Mouse (Mus musculus) right cerebral cortex, postnatal 36 days (tissue): ENCODE measurements at regions not wholly inside any gene's neighbourhood (a gene's known extent, or its start where the extent isn't known, plus 50 kb on each side); places are given as distances from the start of the nearest gene placed in this dataset.

Experiments used
- DNase-seq, 2 experiments: peaks; one replicate each; pipeline ENCODE4 v3.0.0; 2022; ENCODE audit warnings: low spot score in 2 of 2, mixed read lengths in 1 of 2

DNA sequence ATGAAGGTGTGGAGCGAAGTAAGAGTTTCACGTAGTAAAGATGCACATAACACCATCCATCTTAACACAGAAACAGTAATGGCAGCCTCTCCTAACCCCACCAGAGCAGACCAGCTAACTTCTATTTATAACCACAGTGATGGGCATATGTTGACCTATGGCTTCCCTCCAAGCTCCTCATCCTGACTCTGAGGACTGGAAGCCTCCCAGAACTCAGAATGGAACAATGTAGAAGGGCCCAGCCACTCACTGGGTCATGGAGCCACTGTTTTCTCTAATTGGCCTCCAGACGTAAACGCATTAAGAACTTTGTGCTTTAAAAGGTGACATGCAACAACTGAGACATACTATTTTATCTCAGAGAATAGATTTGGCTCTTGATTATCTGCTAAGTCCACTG is 77.0 kb downstream of the Irs2 start:
- no peak for DNase-seq

DNA sequence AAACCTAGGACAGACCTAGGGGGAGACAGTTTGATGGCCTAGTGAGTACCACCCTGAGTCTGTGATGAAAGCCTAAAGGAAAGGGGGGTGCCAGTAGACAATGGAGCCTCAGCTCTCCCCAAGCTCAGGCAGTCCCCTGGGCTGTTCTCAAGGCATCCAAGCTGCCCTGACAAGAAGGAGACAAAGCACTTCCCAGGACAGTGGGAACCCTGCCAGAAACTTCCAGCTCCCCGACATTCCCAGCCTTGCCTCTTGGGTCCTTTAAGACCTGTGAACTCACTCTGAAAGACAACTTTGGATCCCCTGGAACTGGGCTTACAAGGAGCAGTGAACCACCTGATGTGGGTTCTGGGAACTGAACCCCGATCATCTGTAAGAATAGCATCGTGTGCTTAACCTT is 79.4 kb downstream of the Irs2 start:
- DNase-seq: no peak

DNA sequence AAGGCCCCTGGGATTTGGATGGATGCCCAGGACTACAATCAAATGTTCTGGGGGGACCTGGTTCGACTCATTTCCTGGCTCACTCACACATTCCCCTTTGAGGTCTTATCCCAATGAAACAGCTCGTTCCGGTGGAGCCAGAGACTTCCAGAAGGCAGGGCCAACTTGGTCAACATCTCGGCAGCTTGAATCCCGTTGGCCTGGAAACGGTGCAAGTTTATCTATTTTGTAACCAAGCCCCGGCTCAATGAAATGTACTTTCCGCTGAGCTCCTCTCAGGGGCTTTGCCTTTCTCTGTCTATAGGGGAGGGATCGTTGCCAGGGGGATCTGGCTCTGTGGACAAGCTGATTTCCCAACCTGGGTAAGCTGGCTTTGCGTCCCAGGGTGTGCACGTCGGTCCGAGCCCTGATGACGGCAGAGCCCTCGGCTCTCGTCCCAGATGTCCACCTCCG is 79.9 kb downstream of the Irs2 start:
- DNase-seq: peak in 1 of 2 experiments; percentile 25

DNA sequence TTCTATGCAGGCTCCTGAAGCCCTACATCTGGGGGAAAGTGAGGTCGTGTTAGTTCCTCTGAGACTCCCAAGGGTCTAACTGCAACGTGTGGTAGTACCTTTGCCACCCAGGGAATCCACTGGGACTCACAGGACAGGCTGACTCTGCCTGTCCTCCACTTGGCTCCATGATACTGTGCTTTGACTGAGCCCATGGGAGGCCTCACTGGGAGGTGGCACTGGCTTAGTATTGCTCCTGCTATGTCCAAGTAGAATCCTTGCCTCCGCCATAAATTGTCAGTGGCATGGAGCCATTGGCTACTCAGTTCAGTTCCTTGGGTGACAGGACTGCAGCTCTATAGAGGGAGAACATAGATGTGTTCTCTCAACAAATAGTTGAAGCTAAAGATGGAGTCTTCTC is 81.1 kb downstream of the Irs2 start:
- no peak for DNase-seq

DNA sequence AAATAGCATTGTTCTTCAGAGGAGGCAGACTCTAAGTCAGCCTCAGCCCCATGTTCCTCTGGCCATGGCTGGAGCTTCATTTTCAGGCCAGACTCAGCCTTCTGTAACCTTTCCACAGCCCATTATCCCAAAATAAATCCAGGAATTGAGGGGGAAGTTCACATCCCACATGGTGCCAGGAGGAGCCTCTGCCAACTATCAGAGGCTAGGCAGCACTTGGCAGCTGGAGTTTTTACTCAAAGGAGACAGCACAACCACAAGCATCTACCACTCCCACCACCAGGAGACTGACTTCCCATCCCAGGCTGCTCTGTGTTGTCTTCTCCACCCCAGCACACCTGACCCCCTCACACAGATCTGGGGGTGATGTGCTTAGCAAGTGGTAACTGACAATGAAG is 81.7 kb downstream of the Irs2 start:
- peak in 1 of 2 experiments; percentile 17 for DNase-seq

DNA sequence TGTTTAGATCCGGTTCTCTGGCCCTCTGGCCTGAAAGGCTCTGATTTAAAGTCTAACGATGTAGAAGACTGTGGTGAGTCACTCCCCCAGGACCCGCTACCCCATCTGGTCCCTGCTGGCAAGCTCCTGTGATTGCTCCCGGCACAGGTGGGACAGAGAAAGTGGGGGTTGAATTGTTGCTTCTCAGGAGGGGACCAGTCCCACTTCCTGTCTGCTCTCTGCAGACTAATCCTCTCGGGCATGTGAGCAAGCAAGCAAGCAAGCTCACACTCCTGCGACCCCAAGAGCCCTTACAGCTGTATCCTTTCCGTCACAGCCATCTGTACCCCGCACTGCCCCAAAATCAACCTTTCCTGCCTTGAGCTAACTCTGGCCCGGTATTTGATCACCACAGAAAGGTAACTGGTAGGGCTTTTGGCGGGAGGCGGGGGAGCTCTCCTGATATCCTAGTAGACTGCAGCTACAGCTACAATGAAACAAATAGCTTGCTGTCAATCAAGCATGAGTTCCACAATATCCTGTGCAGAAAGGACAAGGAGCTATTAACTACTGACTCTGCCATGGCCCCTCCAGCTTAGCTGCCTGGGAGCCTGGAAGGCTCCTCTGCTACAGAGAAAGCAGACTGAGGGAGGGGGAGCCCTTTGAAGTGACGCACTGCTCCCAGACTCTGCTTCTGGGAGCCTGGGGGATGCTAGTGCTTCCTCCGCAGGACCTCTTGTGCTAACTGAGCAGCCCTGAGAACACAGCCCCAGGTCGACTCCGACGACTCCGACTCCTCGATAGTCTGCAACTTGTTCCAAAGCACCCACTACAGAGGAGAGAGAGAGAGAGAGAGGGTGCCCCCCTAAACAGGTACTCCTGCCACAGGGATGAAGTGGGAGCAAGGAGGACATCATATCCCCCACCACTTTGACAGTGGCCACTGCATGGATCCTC is 82.4 kb downstream of the Irs2 start:
- DNase-seq: no peak

DNA sequence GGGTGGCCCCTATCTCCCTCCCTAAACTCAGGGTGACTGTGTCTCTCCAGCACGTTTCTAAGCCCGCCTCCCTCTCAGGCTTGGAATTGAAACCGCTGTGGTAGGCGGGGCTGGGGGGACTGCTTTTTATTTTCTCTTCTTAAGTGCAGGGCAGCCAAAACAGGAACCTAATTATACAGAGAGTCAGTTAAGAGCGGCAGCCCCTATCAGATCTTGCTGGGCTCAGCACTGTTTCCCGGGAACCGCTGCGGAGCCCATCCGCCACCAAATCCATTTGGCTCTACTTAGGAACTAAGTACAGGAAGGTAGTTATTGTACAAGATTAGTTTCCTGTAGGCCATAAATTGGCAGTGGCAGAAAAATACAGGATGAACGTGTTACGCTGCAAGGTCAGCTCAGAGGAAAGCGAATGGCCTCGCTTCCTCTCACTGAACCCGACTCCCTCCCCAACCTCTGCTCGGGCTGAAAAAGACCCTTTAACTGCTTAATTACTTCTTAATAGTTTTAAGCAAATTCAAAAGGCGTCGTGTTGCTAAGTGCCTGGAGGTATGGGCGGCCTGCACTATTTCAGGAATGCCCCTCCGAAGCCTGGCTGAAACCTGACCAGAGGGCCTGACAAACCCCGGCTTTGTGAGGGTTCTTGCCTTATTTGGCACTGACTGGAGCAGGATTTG is 83.6 kb downstream of the Irs2 start:
- no peak for DNase-seq

DNA sequence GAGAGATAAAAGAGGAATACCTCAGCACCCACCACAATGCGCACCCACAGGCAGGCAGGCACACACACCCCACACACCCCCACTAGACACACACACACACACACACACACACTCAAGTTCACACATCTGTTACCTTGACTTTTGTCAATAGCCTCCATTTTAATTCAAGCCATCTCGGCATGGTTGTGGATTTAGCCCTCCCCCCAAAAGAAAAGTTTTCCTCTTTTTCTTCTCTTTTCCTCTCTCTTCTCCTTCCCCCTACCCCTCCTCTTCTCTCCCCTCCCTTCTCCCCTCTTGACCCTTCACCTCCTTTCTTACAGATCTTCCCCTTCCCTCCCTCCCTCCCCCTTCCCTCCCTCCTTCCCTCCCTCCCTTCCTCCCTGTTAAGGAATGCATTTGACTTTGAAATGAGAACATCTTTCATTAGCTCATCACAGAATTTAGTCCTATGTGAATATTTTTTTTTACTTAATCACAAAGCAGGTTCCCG is 84.2 kb downstream of the Irs2 start:
- no peak for DNase-seq

DNA sequence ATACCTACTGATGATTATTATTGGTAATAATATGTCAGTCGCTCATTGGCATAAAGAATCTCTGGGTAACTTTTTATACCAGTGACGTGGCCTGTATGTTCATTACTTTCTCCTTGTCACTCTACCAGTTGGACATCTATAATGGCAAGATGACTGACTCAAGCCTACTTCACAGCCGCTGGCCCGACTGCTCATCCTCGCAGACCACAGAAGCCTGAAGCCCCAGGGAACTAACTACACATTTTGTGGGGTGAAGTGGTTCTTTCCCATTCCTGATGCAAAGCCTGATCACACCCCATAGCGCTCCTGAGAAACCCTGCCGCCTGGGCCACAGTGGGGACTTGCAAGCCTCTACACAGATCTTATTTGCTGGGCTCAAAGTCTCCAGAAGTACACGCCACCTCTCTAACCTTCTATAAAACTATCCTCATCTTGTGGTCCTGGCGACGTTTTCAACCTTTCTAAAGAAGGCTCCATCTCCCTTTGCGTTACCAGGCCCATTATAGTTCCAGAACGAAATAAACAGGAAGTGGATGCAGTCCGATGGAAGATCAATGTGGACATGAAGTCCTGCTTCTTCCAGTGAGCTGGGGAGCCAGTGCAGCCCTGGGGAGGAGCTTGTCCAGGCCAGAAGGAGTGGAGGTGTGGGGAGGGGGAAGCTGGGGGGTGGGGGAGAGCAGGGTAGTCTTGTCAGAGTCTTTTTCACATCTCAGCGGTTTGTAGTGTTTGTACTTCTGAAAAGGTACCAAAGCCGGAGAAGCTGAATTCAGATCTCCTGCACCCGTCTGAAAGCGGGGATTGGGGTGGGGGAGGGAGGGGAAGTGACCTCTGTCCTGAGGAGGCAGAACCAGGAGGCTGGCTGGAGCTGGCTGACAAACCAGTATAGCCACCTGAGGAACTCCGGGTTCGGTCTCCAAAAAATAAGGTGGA is 84.9 kb downstream of the Irs2 start:
- DNase-seq: no peak

DNA sequence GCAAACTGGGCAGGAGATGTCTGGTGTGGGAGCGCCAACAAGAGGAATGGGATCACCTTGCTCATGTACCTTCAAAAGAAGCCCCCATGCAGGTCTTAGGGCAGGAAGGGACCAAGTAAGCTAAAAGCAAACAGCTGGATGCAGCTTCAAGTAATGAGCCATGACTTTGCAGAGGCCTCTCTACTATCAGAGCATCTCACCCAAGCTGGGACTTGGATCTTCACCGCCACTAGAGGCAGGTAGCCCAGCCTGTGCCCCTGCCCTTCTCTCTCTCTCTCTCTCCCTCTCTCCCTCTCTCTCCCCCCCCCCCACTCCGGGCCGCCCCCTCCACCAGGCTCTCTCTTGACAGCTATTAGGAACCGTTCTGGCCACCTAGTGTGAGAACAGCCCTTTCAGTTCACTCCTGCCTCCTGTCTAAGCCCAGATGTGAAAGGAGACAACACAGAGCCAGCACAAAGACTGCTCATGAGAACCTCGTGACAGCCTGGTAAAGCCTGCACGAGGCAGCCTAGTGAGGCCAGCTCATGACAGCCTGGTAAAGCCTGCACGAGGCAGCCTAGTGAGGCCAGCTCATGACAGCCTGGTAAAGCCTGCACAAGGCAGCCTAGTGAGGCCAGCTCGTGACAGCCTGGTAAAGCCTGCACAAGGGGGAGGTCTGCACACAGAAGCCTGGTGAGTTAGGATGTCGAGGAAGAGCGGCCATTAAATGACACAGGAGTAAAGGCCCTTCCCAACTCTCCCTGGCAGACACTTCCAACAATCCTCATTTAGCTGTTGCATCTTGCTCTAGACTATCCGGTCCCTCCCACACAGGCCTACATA is 85.8 kb downstream of the Irs2 start:
- no peak for DNase-seq

DNA sequence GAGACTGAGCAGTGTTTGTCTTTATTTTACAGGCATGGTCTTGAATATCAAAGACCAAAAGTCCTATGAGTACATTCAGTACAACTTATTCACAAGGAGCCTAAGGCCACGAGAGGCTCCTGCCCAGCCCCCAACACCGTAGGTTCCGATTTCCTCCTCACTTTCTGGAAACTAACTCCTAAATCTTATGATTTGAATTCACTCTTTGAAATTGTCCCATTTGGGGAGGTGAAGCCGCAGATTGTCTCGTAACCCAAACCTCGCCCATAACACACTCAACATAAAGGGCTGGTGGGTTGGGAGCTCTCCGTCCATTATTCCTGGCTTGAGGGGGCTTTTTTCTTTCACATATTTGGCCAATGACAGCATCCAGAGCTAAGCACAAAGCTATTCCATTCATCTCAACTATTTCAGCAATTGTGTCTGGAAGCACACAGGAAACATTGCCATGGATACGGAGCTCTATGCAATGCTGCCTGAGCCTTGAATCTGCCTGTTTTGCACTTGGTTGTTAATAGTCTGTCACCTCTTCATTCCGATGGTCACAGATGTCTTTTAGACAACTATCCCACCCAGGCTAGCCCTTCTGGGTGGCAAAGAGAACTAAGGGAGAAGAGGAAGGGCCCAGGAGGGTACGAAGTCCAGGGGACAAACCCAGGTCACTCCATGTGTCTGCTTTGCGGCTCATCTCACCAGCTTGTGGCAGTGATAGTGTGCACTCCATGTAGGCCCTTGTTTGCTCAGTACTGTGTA is 86.6 kb downstream of the Irs2 start:
- no peak for DNase-seq

DNA sequence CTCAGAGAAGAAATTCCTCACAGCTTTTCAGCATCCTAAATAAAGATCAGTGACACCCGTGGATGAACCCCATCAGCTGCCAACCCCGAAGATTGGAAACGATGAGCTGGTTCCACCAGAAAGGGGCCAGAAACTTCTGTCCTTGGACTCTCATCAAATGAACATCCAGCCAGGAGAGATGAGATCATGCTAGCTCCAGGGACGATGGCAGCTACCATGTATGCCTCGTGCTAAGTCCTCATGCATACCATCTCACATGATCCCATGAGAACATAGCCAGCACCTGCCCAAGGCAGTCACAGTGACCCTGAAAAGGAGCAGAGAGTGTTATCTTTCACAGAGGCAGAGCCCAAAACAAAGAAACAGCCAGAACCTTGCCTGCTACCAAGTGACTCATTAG is 88.6 kb downstream of the Irs2 start:
- DNase-seq: no peak

DNA sequence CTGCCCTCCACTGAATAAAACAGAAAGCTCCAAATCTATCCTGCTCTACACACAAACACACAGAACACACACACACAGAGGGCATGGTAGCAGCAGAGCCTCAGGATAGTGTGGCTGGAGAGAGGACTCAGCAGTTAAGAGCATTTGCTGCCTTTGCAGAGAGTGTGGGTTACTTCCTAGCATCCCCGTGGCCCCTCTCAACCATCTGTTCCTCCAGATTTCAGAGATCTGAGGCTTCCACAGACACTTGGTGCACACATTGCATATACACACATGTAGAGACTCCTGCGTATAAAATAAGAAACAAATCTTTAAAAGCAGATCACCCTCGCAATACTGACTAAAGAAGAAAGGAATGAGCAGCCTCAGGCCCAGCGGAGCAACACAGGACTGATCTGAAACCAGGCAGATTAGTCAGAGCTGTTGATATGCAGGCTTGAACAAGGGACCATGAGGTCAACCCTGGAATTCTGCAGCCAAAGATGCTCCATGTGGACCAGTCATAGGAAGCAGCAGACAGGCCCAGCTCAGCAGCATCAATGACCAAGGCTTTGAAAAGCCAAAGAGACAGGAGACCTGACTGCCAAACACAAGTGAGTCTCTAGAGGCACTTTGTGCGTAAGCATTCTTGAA is 89.7 kb downstream of the Irs2 start:
- DNase-seq: no peak

DNA sequence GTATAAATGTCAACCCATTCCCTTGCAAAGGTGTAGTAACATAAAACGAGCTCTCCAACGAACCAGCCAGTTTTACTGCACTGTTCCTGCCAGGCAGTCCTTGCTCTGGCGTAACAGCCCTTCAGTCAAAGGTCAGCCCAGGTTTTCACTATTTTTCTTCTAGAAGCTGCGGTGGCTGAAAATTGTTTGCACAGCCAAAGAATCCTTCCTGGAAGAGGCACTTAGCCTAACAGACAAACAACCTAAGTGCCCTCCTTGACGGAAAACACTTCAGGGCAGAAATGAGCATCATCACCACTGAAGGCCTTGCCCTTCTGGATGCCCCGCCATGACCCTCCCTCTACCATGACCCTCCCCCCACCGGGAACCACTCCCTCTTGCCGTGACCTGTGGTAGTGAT is 93.6 kb downstream of the Irs2 start:
- no peak for DNase-seq

DNA sequence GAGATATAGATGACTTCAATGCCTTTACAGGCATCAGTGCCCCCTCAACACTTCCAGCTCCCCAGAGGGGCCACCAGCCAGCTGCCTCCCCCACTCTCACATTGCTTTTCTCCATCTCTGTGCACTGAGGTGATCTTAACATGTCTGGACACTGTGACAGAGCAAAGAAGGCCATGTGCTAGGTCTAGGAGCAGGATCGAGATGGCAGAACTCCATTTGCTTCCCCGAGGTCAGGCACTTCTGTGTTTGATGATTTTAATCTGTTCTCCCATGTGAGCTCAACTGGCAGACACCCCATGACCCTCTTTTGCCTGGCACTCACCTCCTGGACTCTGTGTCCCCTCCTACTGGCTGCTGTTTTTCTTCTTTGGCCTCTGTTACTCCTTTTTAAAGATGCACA is 95.8 kb downstream of the Irs2 start:
- DNase-seq: no peak

DNA sequence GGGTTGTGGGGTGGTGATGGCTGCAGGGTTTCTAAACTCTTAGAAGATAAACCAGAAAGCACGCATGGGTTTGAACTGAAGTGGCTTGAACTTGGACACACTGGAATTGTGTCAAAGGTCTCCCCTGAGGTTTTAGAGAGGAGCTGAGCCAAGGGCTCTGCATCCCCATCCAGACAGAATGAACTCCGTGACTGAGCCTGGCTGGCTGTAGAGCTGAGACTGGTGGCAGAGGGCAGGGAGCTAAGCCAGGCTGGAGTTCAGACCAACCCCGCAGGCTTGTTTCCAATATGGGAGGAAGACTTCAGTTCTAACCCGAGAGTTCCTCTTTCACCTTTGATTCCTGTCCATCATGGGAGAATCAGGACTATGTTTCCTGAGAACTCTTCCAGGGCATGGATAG is 96.9 kb downstream of the Irs2 start:
- DNase-seq: no peak

DNA sequence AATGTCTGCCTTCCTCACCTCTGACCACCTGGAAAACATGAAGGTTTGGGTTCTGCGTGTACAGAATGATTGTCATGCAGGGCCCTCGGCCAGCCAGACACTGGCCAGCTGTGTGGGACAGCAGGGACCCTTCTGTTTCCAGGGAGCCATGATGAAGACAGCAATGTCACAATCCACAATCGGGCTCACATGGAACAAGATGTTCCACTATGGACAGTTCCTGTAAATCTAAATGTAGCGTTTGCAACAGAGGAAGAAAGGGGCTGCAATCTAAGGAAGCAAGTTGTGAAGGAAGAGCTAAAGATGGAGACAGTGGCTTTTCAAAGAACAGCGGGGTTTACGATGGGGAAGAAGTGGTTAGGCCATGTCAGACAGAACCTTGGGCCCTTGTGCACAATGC is 97.3 kb downstream of the Irs2 start:
- no peak for DNase-seq

DNA sequence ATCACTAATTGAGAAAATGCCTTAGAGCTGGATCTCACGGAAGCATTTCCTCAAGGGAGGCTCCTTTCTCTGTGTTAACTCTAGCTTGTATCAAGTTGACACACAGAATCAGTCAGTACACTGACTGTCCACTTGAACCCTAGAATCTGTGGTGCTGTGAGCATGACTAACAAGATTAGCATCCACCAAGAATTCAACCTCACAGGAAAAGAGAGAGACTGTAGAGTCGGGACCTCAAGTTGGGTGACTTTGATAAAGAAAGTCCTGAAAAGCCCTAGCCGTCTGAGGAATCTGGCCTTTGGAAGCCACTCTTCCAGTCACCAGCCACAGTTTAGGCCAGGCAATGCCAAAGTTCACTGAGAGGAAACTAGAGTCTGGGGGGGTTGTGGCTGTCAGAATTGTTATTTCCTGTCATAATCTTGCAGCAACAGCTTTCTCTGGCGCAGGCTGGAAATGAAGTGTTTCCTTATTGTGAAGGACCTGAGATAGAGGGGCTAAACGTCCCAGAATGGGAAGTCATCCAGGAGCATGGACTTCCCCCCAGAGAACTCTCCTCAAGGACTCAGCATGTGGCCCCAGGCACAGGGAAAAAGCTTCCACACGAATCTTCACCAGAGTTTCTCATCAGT is 97.9 kb downstream of the Irs2 start:
- DNase-seq: no peak

DNA sequence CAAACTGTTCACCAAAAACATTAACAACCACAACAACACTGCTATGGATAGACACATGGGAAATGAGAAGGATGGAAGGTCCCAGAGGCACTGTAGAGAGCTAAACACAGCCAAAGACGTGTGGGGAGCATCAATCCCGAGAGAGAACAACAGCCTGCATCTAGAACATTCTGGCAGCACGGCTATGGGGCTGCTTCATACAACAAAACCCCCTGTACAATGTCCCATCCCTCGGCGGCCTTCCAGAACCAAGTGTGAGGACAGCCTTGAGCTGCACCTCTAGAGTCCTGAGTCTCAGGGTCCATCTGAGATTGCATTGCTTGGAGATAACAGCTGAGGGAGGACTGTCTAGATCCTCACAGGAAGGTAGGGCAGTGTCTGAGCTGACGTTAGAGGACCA is 99.1 kb downstream of the Irs2 start:
- DNase-seq: no peak
